Mouse (Mus musculus) adrenal gland, postnatal 14 days (tissue): ENCODE measurements around the gene Tfpi. TPM values are rescaled to one million over a fixed set of nuclear protein-coding genes. Genes with fewer than 3 reads are reported as not detected.
"Not testable (repeated sequence)": the region's sequence is repeated elsewhere in the genome, so short reads cannot be mapped to it uniquely, and the experiment has no call there.

ENCODE experiments used
- DNase-seq: peaks from one replicate; pipeline ENCODE4 v3.0.0; 2021; ENCODE audit warnings: mixed read lengths
- total RNA-seq: library from RNA; stranded (reverse); gene quantifications from 2 replicates; pipeline ENCODE4 v1.2.3, GENCODE M21; 2021

Tfpi gene
- total RNA-seq, 1 experiment from 2014 or later = 39.4 TPM

DNA sequence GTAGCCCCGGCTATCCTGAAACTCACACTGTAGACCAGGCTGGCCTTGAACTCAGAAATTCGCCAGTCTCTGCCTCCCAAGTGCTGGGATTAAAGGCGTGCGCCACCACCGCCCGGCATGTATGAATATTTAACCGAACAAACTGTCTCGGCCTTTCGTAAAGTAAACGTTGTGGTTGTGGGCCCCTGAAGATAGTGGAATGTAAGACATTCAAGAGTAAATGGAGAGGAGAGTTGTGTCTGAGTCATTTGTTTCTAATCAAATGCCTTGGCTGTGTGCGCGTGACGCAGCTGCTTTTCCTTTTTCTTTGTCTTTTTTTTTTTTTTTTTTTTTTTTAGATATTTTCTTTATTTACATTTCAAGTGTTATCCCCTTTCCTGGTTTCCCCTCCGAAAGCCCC is 88.0 kb downstream of the Tfpi start:
- DNase-seq = not testable (repeated sequence)

DNA sequence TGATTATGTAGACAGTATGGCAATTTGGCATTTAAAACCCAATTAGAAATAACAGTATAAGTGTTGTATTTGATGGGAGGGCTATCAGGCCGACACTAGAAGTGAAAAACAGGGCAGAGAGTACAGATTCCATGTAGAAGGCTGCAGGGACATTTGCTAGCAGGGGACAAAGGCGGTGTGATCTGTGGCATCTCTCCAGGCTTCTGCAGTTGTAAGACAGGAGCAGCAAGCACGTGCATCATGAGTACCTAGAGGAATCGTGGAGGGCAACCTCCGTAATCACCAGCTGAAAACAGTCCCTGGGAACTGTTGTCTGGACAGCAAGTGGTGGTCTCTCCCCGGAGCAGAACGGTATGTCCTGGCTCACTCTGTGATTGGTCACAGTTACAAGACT is 88.6 kb downstream of the Tfpi start:
- no peak for DNase-seq

DNA sequence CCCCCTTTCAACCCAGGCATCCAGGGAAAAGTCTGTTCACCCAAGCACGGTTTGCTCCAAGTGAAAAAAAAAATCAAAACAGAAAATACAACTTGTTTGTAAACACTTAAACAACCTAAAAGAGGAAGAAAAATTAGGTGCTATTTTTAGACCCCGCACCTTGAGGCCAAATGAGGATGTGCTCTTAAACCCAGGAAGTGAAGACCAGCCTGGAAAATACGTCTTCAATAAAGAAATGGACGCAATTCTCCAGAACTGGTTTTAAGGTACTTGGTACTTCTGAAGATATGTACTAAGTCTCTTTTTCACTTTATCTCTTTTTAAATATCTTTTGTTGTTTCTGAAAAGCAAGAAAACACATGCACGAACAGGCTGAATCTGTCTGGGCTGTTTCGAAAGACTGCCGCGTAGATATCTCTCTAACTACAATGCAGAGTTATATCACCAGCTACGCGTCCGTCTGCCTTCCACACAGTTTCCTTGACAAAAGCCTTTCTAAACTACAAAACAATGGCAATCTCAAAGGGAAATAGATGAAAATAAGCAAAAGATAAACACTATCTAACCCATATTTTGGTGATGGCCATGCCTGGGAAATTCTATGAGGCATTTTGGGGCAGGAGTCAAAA is 89.1 kb downstream of the Tfpi start:
- peak; percentile 6 for DNase-seq

GRCm38 (mm10) chr2:84386563-84387393 is 89.8 kb downstream of the Tfpi start:
- peak; percentile 18 for DNase-seq

DNA sequence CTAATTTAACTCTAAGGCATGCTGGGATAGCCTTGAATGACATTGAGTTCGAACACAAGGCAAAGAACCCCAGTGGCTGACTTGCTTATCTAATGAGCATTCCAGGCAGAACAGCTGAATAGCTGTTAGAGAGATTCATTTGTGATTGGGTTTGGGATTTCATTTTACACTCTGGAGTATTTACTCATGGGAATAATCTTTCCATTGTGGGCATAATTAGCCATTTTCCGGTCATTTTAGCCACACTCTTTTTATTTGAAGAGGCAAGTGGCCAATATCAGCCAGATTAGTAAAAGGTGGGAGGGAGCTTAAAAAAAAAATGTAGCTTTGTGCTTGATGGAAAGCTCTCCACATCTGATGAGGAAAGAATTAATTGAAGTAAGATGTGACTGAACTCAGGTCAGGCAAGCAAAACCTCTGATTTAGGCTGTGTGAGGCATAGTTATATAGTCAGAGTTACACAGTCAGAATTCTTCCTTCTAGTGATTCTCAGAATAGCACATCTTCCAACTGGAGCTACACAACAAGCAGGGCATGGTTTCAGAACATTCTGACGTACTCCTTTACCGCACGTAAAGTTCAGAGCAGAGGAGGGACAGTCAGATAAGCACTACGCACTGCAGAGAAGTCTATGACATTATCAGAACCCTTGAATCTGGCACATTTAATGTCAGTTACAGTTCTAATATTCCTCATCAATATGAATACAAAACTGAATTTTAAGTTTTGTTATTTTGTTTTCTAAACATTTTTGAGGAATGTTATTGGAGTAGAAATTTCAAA is 91.5 kb downstream of the Tfpi start:
- no peak for DNase-seq

DNA sequence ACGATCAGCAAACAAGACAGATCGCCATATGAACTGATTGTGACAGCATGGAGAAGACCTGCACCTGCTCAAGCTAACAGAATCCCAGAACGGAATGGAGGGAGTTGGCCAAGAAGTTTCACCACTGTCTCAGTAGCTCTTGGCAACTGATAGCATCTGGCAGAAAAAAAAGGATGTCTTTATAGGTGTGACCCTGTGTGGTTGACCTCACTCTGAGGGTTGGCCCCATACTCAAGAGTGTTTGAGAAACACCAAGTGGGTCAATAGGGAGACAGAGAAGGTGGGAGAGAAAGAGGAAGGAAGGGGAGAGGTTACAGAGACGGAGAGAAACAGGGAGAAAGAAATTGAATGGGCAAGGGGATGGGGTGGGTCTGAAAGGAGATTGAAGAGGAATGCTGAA is 92.7 kb downstream of the Tfpi start:
- DNase-seq = no peak

Other genes starting within 250 kb of the Tfpi start
- 28.1 and 38.0 TPM in 2 replicates for gene Calcrl, start 51.4 kb downstream of the Tfpi start, total RNA-seq
- 133 and 134 TPM in 2 replicates for gene Ctnnd1, start 174.0 kb upstream of the Tfpi start, total RNA-seq
- not detected in 2 replicates for gene Btbd18, start 182.3 kb upstream of the Tfpi start, total RNA-seq
- gene Selenoh, start 194.0 kb upstream of the Tfpi start, total RNA-seq = 44.8 and 47.8 TPM in 2 replicates
- not detected in 2 replicates for gene Gm28635, start 201.3 kb upstream of the Tfpi start, total RNA-seq
- gene Med19, start 201.6 kb upstream of the Tfpi start, total RNA-seq = 20.9 and 21.4 TPM in 2 replicates
- gene Tmx2, start 202.4 kb upstream of the Tfpi start, total RNA-seq = 102 and 103 TPM in 2 replicates
- 52.8 and 58.1 TPM in 2 replicates for gene Zdhhc5, start 238.4 kb upstream of the Tfpi start, total RNA-seq